Mouse (Mus musculus) intestine, embryonic 14.5 days (tissue): Measurements from ENCODE around the gene Lrrc47. TPM values are rescaled to one million over a fixed set of nuclear protein-coding genes. Genes with fewer than 3 reads are reported as not detected.

Experiments
- ATAC-seq: fragments of 200-750 bp; cut with Nextera tagmentation; replicated peaks from 2 replicates; pipeline ENCODE4 v1.8.0; 2017; ENCODE audit warnings: low read depth, moderate number of reproducible peaks, moderate TSS enrichment, moderate library complexity; ENCODE audit not compliant: low FRiP score, low TSS enrichment
- DNase-seq: peaks from one replicate; pipeline ENCODE4 v3.0.0-alpha.2; 2018; ENCODE audit warnings: low spot score
- H3K27ac ChIP-seq: fragments of 300-500 bp; sonication (generic); 2 replicates; pipeline ENCODE4 v1.5.1; 2014; ENCODE audit warnings: low read depth, mild to moderate bottlenecking, control low read depth
- H3K27me3 ChIP-seq: fragments of 300-500 bp; sonication (generic); replicated peaks from 2 replicates; pipeline ENCODE4 v1.6.1; 2014; ENCODE audit warnings: low read length, control low read depth; ENCODE audit not compliant: control insufficient read depth, insufficient read depth
- H3K36me3 ChIP-seq: fragments of 300-500 bp; sonication (generic); 2 replicates; pipeline ENCODE4 v1.6.1; 2014; ENCODE audit warnings: low read length, control low read depth; ENCODE audit not compliant: control insufficient read depth, insufficient read depth
- H3K4me1 ChIP-seq: fragments of 300-500 bp; sonication (generic); replicated peaks from 2 replicates; pipeline ENCODE4 v1.6.1; 2014; ENCODE audit warnings: low read length, control low read depth, mixed read lengths; ENCODE audit not compliant: control insufficient read depth, insufficient read depth
- H3K4me2 ChIP-seq: fragments of 300-500 bp; sonication (generic); 2 replicates; pipeline ENCODE4 v1.6.1; 2014; ENCODE audit warnings: low read length
- H3K4me3 ChIP-seq: fragments of 300-500 bp; sonication (generic); 2 replicates; pipeline ENCODE4 v1.5.1; 2014; ENCODE audit warnings: low read depth, low read length, control low read depth, mixed read lengths
- H3K9ac ChIP-seq: fragments of 300-500 bp; sonication (generic); 2 replicates; pipeline ENCODE4 v1.6.1; 2014; ENCODE audit warnings: mild to moderate bottlenecking, low read length
- H3K9me3 ChIP-seq: fragments of 300-500 bp; sonication (generic); 2 replicates; pipeline ENCODE4 v1.6.1; 2016; ENCODE audit warnings: low read length, control low read depth; ENCODE audit not compliant: control insufficient read depth
- WGBS: fragments of 180-500 bp; shearing (Covaris S2); extraction: QIAGEN DNeasy Blood & Tissue Kit; methylation state at CpG from one replicate; pipeline ENCODE4 v1.1.7; 2014; 5-methylcytosine and 5-hydroxymethylcytosine counted together
- polyA plus RNA-seq: library from polyadenylated mRNA; unstranded; fragments of >200 nt; fragmentation: Nextera tagmentation; extraction: Ambion mirVana; gene quantifications from 2 replicates; pipeline ENCODE4 v1.2.1, GENCODE M21; 2014

Gene Lrrc47
- polyA plus RNA-seq, 1 experiment from 2014 or later, result 14.2 TPM

DNA sequence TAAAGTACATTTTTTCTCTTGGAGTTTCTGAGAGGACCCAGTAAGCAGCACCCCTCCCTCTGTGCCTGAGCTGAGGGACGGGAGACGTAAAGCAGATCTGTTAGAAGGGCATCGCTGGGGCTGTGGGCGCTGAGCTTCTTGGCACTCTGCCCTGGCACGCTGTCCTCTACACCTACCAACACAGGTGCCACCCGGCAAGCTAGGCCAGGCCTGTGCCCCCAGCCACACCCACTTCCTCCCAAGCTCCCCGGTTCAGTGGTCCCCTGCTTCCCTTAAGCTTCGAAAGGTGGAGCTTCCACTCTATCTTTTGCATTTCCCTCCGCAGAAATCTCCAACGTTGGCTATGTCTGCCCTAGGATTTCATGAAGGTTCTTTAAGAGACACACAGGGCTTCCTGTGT is 32.3 kb upstream of the Lrrc47 start:
- Histone ChIP-seq H3K27me3 (no peaks in the 10 kb centered on the region), H3K36me3 (peaks cover 50% of the 10 kb centered on the region), H3K9ac (no peak overlapping the region), H3K27ac (no peak overlapping the region), H3K9me3 (no peaks in the 10 kb centered on the region), H3K4me2 (no peak overlapping the region), H3K4me3 (no peak overlapping the region), H3K4me1 (peaks cover 10% of the 10 kb centered on the region)
- 88% methylated on average over 10 of the region's 10 CpGs for WGBS
- ATAC-seq, result no peak
- no peak for DNase-seq

DNA sequence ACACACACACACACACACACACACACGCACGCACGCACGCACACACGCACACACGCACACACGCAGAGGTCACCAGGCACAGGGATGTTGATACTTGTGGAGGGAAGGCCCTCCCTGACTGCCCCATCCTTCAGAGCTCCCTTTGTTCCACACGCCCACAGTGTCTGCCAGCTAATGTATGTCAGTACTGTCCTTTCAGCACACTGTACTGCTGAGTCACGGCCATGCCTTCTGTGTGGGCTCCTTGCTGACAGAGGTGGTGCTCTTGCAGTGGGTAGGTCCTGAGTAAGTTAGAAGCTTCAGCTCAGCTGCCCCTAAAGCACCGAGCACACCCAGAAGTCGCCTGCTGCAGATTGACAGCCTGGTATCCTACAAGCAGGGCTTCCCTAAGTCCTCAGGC is 31.1 kb upstream of the Lrrc47 start:
- Histone ChIP-seq H3K4me1 (peaks cover 10% of the 10 kb centered on the region), H3K27me3 (no peaks in the 10 kb centered on the region), H3K9ac (no peak overlapping the region), H3K27ac (no peak overlapping the region), H3K4me2 (no peak overlapping the region), H3K36me3 (peaks cover 63% of the 10 kb centered on the region), H3K9me3 (0 out of 2 replicates have a peak, but pooled peaks cover 2% of the 10 kb centered on the region), H3K4me3 (no peak overlapping the region)
- WGBS, result 91% methylated on average over 11 of the region's 11 CpGs
- ATAC-seq, result no peak
- DNase-seq, result no peak

DNA sequence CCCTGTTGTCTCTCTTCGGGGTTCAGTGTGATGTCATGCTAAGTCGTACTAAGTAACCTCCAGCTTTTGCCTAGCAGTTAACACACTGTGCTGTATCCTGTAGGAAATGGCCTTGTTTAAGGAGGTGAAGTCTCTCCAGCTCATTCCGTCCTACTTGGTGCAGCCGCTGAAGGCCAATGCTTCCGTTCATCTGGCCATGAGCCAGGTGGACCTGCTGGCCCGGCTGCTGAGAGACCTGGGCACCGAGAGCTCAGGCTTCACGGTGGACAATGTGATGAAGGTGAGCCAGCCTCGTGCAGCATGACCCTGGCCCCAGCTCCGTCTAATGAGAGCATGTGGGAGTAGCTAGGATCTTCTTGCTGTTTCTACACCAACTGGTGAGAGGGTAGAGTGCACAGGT is 18.8 kb upstream of the Lrrc47 start:
- Histone ChIP-seq H3K36me3 (peaks cover 89% of the 10 kb centered on the region), H3K9me3 (no peaks in the 10 kb centered on the region), H3K9ac (no peak overlapping the region), H3K4me3 (no peak overlapping the region), H3K4me1 (no peaks in the 10 kb centered on the region), H3K4me2 (no peak overlapping the region), H3K27ac (no peak overlapping the region), H3K27me3 (no peaks in the 10 kb centered on the region)
- no peak for DNase-seq
- 92% methylated on average over 10 of the region's 10 CpGs for WGBS
- ATAC-seq, result no peak

DNA sequence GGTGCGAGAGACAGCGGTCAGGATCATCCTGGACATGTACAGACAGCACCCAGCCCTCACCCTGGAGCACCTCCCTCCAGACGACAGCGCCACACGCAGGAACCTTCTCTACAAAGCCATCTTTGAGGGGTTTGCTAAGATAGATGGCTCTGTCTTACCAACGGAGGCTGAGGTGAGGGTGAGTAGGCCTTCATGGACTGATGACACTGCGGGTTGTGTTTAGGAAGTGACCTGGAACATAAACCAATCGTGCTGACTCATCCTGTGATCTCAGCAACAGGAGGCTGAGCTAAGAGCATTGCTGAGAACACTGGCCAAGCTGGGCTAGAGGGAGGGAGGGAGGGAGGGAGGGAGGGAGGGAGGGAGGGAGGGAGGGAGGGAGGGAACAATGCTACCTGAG is 18.0 kb upstream of the Lrrc47 start:
- no peak overlapping the region for H3K4me2 ChIP-seq
- H3K9ac ChIP-seq, result no peak overlapping the region
- H3K9me3 ChIP-seq, result no peaks in the 10 kb centered on the region
- WGBS, result 92% methylated on average over 8 of the region's 8 CpGs
- H3K27ac ChIP-seq, result no peak overlapping the region
- H3K27me3 ChIP-seq, result no peaks in the 10 kb centered on the region
- ATAC-seq (no peak), DNase-seq (no peak)
- peaks cover 89% of the 10 kb centered on the region for H3K36me3 ChIP-seq
- no peaks in the 10 kb centered on the region for H3K4me1 ChIP-seq
- no peak overlapping the region for H3K4me3 ChIP-seq

DNA sequence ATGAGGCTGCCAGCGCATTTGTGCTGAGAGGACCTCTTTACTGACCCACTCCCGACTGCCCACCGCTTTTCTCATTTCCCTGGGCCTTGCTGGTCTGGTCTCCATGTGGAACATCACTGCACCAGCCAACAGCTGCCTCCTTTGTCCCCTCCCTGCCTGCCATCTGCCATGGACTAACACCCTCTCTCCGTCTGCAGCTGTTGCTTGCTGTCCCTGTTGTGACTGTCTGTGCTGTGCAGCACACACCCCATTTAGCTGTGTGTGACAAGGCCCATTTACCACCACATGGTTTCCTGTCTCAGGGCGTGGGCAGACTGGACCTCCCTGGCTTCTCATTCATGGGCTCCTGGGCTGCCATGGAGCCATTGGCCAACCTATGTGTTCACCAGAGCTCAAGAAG is 6.0 kb upstream of the Lrrc47 start:
- no peaks in the 10 kb centered on the region for H3K9me3 ChIP-seq
- peaks cover 44% of the 10 kb centered on the region for H3K36me3 ChIP-seq
- H3K4me2 ChIP-seq, result no peak overlapping the region
- 89% methylated on average over 5 of the region's 5 CpGs for WGBS
- no peaks in the 10 kb centered on the region for H3K4me1 ChIP-seq
- no peak overlapping the region for H3K9ac ChIP-seq
- no peak overlapping the region for H3K27ac ChIP-seq
- ATAC-seq, result no peak
- DNase-seq, result no peak
- H3K27me3 ChIP-seq, result no peaks in the 10 kb centered on the region
- no peak overlapping the region for H3K4me3 ChIP-seq

DNA sequence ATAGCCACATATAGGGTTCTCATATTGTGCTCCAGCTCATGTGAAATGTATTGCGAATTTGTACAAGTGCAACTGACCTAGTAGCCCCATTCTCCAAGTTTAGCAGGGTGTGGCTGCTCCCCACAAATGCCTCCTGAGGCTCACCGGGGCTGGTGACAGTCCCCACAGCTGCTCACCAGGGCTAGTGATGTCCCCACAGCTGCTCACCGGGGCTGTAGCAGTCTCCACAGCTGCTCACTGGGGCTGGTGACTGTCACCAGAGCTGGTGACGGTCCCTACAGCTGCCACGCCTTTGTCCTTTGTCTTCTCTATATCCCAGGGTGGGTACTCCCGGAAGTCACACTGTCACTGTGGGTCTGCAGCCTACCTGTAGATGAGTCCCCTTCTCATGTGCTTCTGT is 5.3 kb upstream of the Lrrc47 start:
- H3K4me1 ChIP-seq, result 0 out of 2 replicates have a peak, but pooled peaks cover 2% of the 10 kb centered on the region
- no peak overlapping the region for H3K4me3 ChIP-seq
- H3K9ac ChIP-seq, result no peak overlapping the region
- no peak overlapping the region for H3K4me2 ChIP-seq
- WGBS, result 86% methylated on average over 6 of the region's 6 CpGs
- no peak overlapping the region for H3K27ac ChIP-seq
- H3K36me3 ChIP-seq, result peaks cover 44% of the 10 kb centered on the region
- no peaks in the 10 kb centered on the region for H3K27me3 ChIP-seq
- ATAC-seq (no peak), DNase-seq (no peak)
- no peaks in the 10 kb centered on the region for H3K9me3 ChIP-seq

DNA sequence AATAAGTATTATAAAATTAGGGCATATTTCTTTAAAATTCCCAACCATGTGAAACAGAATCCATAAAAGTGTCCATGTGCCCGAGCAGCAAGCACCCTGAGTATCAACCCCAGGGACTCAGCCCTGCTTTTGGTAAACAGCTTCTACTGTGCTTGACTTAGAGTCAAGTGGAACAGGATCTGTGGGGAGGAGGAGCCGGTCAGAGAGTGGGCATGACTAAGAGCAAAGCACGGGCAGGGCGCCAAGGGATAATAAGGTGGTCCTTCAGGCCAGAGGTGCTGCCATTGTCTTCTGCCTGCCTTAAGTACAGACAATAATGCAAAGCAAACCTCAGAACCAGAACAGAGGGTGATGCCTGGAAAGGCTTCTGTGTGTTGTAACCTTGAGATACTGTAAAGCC is 3.8 kb upstream of the Lrrc47 start:
- no peak overlapping the region for H3K27ac ChIP-seq
- H3K27me3 ChIP-seq, result no peaks in the 10 kb centered on the region
- DNase-seq, result no peak
- 68% methylated on average over 4 of the region's 4 CpGs for WGBS
- H3K36me3 ChIP-seq, result peaks cover 37% of the 10 kb centered on the region
- no peak for ATAC-seq
- no peak overlapping the region for H3K9ac ChIP-seq
- peaks cover 6% of the 10 kb centered on the region for H3K4me1 ChIP-seq
- no peak overlapping the region for H3K4me2 ChIP-seq
- H3K4me3 ChIP-seq, result no peak overlapping the region
- H3K9me3 ChIP-seq, result no peaks in the 10 kb centered on the region

DNA sequence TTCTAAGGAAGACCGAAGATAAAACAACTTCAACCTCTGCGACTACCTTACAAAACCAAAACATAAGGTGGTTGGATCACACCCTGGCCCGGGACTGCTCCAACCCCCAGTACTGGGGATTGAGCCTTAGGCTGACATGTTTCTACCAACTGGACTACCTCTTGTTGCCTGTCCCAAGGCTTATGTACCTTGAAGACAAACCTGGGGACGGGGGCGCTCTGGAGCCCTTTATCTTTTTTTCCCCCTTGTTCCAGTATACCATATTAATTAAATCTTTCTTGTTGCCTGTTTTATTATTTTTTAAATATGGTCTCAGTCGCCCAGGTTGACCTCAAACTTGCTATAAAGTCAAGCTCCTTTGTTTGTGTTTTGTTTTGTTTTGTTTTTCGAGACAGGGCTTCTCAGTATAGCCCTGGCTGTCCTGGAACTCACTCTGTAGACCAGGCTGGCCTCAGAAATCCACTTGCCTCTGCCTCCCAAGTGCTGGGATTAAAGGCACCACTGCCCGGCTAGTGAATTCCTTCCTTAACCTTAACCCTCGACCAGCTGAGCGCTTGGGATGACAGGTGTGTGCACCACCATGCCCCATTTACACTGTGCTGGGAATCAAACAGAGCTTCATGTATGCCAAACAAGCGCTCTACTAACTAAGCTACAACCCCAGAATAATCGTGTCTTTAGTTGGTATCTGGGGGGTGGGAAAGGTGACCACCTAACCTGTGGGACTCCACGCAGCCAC is 455 bp upstream of the Lrrc47 start:
- H3K4me2 ChIP-seq, result peak overlapping the region; percentile 69
- peak overlapping the region; percentile 99 for H3K4me3 ChIP-seq
- ATAC-seq, result no peak; the same call in 1 of the 2 replicates
- H3K9me3 ChIP-seq, result no peaks in the 10 kb centered on the region
- WGBS, result 27% methylated on average over 13 of the region's 13 CpGs
- H3K27ac ChIP-seq, result no peak overlapping the region
- H3K27me3 ChIP-seq, result no peaks in the 10 kb centered on the region
- peaks cover 34% of the 10 kb centered on the region for H3K36me3 ChIP-seq
- no peak for DNase-seq
- H3K9ac ChIP-seq, result peak overlapping the region; percentile 94
- peaks cover 11% of the 10 kb centered on the region for H3K4me1 ChIP-seq
